Mouse (Mus musculus) brain, embryonic 14.5 days (tissue): ENCODE results near the gene Pwp2.

Experiments
- CTCF ChIP-seq: fragments of 200-500 bp; IDR thresholded peaks from 2 replicates; pipeline ENCODE4 v1.5.1; 2012; ENCODE audit warnings: inconsistent platforms, mild to moderate bottlenecking, moderate library complexity, borderline replicate concordance; ENCODE audit not compliant: insufficient read depth, insufficient read length; ENCODE audit errors: extremely low read depth
- POLR2A ChIP-seq: fragments of 200-500 bp; IDR thresholded peaks from 2 replicates; pipeline ENCODE4 v1.6.1; 2012; ENCODE audit warnings: mild to moderate bottlenecking, inconsistent platforms, borderline replicate concordance; ENCODE audit not compliant: poor library complexity, insufficient read depth, insufficient read length, severe bottlenecking; ENCODE audit errors: extremely low read depth

- TF ChIP-seq CTCF (no peak), POLR2A (no peak)
Observed at GRCm38 (mm10) chr10:78182321-78182720, 2.6 kb downstream of the Pwp2 start.
